In genomic region chr4:98224366-98224765, GRCm38 (mm10) we compare ENCODE assay signal across 18 mouse cellular contexts.
DNase-seq lines count a peak whose midpoint lies in the region; ATAC-seq lines count a peak whose summit lies in the region.
"Had no signal": no experiment of that assay in that cellular context is flagged by ENCODE, and none has a peak within 500 bp of the region (broad histone marks: within the 10 kb centered on the region; RNA-seq: fewer than 3 reads in every experiment).

No protein-coding gene starts in this region.

- H3K36me3 ChIP-seq in lung, embryonic 16.5 days (ENCODE audit: control insufficient read depth, insufficient read depth, low read length), result no peaks in the 10 kb centered on the region
- no peaks in the 10 kb centered on the region for H3K36me3 ChIP-seq in embryonic facial prominence, embryonic 14.5 days (ENCODE audit: control insufficient read depth, insufficient read depth, low read length)
- H3K36me3 ChIP-seq in limb, embryonic 11.5 days (ENCODE audit: control insufficient read depth, insufficient read depth, low read length), result no peaks in the 10 kb centered on the region
- H3K36me3 ChIP-seq in limb, embryonic 15.5 days, result no peaks in the 10 kb centered on the region
- H3K36me3 ChIP-seq: embryonic facial prominence, embryonic 15.5 days; heart, embryonic 13.5 days; hindbrain, embryonic 15.5 days had no signal

- H3K4me3 ChIP-seq in lung, embryonic 16.5 days (ENCODE audit: low read length), result no peak overlapping the region
- H3K4me3 ChIP-seq in embryonic facial prominence, embryonic 14.5 days (ENCODE audit: low read depth, low read length), result no peak overlapping the region
- H3K4me3 ChIP-seq in limb, embryonic 11.5 days (ENCODE audit: low read depth, low read length), result no peak overlapping the region
- no peak overlapping the region for H3K4me3 ChIP-seq in limb, embryonic 15.5 days
- H3K4me3 ChIP-seq: embryonic facial prominence, embryonic 15.5 days; erythroblast, embryonic 14.5 days; heart, embryonic 13.5 days; hindbrain, embryonic 15.5 days had no signal

- H3K9ac ChIP-seq in lung, embryonic 16.5 days (ENCODE audit: low read length), result no peak overlapping the region
- H3K9ac ChIP-seq in embryonic facial prominence, embryonic 14.5 days (ENCODE audit: low read depth, low read length), result no peak overlapping the region
- H3K9ac ChIP-seq in limb, embryonic 11.5 days (ENCODE audit: low read length), result no peak overlapping the region
- H3K9ac ChIP-seq in limb, embryonic 15.5 days, result no peak overlapping the region
- H3K9ac ChIP-seq: embryonic facial prominence, embryonic 15.5 days; heart, embryonic 13.5 days; hindbrain, embryonic 15.5 days had no signal

- no peaks in the 10 kb centered on the region; the same call in 1 of the 2 replicates for H3K9me3 ChIP-seq in lung, embryonic 16.5 days (ENCODE audit: control insufficient read depth, low read length)
- no peaks in the 10 kb centered on the region for H3K9me3 ChIP-seq in embryonic facial prominence, embryonic 14.5 days (ENCODE audit: control insufficient read depth, low read length)
- H3K9me3 ChIP-seq in limb, embryonic 11.5 days (ENCODE audit: control insufficient read depth, low read length), result no peaks in the 10 kb centered on the region
- no peaks in the 10 kb centered on the region for H3K9me3 ChIP-seq in limb, embryonic 15.5 days
- H3K9me3 ChIP-seq: embryonic facial prominence, embryonic 15.5 days; heart, embryonic 13.5 days; hindbrain, embryonic 15.5 days had no signal

- no peaks in the 10 kb centered on the region for H3K27me3 ChIP-seq in lung, embryonic 16.5 days (ENCODE audit: control insufficient read depth, insufficient read depth, low read depth, low read length)
- no peaks in the 10 kb centered on the region for H3K27me3 ChIP-seq in embryonic facial prominence, embryonic 14.5 days (replicated peaks; ENCODE audit: control insufficient read depth, insufficient read depth, low read length)
- H3K27me3 ChIP-seq in limb, embryonic 11.5 days (ENCODE audit: control insufficient read depth, insufficient read depth, low read length), result no peaks in the 10 kb centered on the region
- no peaks in the 10 kb centered on the region for H3K27me3 ChIP-seq in limb, embryonic 15.5 days
- H3K27me3 ChIP-seq: embryonic facial prominence, embryonic 15.5 days; heart, embryonic 13.5 days; hindbrain, embryonic 15.5 days had no signal

- no peak overlapping the region for H3K4me2 ChIP-seq in lung, embryonic 16.5 days (ENCODE audit: low read depth, low read length)
- no peak overlapping the region for H3K4me2 ChIP-seq in embryonic facial prominence, embryonic 14.5 days (ENCODE audit: low read depth, low read length)
- no peak overlapping the region for H3K4me2 ChIP-seq in limb, embryonic 11.5 days (ENCODE audit: low read depth, severe bottlenecking)
- no peak overlapping the region for H3K4me2 ChIP-seq in limb, embryonic 15.5 days
- H3K4me2 ChIP-seq: embryonic facial prominence, embryonic 15.5 days; heart, embryonic 13.5 days; hindbrain, embryonic 15.5 days had no signal

- WGBS in lung, embryonic 16.5 days, result 70% methylated on average over 7 of the region's 7 CpGs
- 54% methylated on average over 7 of the region's 7 CpGs for WGBS in embryonic facial prominence, embryonic 14.5 days
- WGBS in limb, embryonic 11.5 days, result 17% methylated on average over 7 of the region's 7 CpGs
- 33% methylated on average over 7 of the region's 7 CpGs for WGBS in limb, embryonic 15.5 days

- DNase-seq in lung, postnatal 10 days, result no peak
- DNase-seq in embryonic facial prominence, embryonic 14.5 days (ENCODE audit: low spot score), result no peak
- DNase-seq in limb, embryonic 11.5 days (ENCODE audit: low spot score), result peak; percentile 43
- DNase-seq in left cerebral cortex, adult 9 months (ENCODE audit: low spot score in 2 of 2), result no peak
- no peak for DNase-seq in adrenal gland, postnatal 36 days
- DNase-seq: adrenal gland, postnatal 10 days; cerebellum, adult 11-12 months; cerebellum, adult 9-10 months; cerebellum, postnatal 25 days; gastrocnemius, postnatal 14 days; heart, postnatal 36 days had no signal

- H3K4me1 ChIP-seq in lung, embryonic 16.5 days (replicated peaks; ENCODE audit: control insufficient read depth, insufficient read depth, low read length), result peaks cover 7% of the 10 kb centered on the region; the same call in 1 of the 2 replicates
- H3K4me1 ChIP-seq in embryonic facial prominence, embryonic 14.5 days (ENCODE audit: control insufficient read depth, insufficient read depth, low read length), result no peaks in the 10 kb centered on the region; the same call in none of the 2 replicates
- H3K4me1 ChIP-seq in limb, embryonic 11.5 days (ENCODE audit: control insufficient read depth, insufficient read depth, low read length), result peaks cover 7% of the 10 kb centered on the region; the same call in 1 of the 2 replicates
- H3K4me1 ChIP-seq in limb, embryonic 15.5 days, result peaks cover 13% of the 10 kb centered on the region
- H3K4me1 ChIP-seq: hindbrain, embryonic 15.5 days had no signal

- ATAC-seq in lung, embryonic 16.5 days (ENCODE audit: low read depth), result no peak
- ATAC-seq in embryonic facial prominence, embryonic 14.5 days (ENCODE audit: low read depth), result no peak
- ATAC-seq in limb, embryonic 11.5 days (ENCODE audit: insufficient number of reproducible peaks, low FRiP score, low TSS enrichment, low read depth), result no peak
- no peak for ATAC-seq in limb, embryonic 15.5 days (ENCODE audit: insufficient number of reproducible peaks, low FRiP score, low TSS enrichment, low read depth)
- ATAC-seq: forebrain, embryonic 16.5 days had no signal

- H3K27ac ChIP-seq in lung, embryonic 16.5 days (ENCODE audit: low read length), result 0 out of 2 replicates have a peak overlapping the region, but pooled peaks have one; percentile 47
- H3K27ac ChIP-seq in embryonic facial prominence, embryonic 14.5 days (replicated peaks; ENCODE audit: low read depth, low read length), result peak overlapping the region; percentile 35; the same call in 1 of the 2 replicates
- H3K27ac ChIP-seq in limb, embryonic 11.5 days (replicated peaks; ENCODE audit: low read depth, low read length), result peak overlapping the region; percentile 80; the same call in 1 of the 2 replicates
- peak overlapping the region; percentile 71 for H3K27ac ChIP-seq in limb, embryonic 15.5 days
- H3K27ac ChIP-seq: heart, embryonic 13.5 days; hindbrain, embryonic 15.5 days had no signal
